Mouse (Mus musculus) c-Kit-negative CD71-positive TER-119-positive erythroid progenitor cells, embryonic 14.5 days (primary cell): ENCODE data around the gene Rps18.
A peak's percentile ranks its signal among the peaks of the same experiment; 100 is the strongest.
"Not testable (repeated sequence)": the region's sequence is repeated elsewhere in the genome, so short reads cannot be mapped to it uniquely, and the experiment has no call there.

ENCODE experiments used
- DNase-seq: peaks from one replicate; pipeline ENCODE4 v3.0.0-alpha.2; 2013; ENCODE audit warnings: low read depth, low spot score

Gene Rps18

DNA sequence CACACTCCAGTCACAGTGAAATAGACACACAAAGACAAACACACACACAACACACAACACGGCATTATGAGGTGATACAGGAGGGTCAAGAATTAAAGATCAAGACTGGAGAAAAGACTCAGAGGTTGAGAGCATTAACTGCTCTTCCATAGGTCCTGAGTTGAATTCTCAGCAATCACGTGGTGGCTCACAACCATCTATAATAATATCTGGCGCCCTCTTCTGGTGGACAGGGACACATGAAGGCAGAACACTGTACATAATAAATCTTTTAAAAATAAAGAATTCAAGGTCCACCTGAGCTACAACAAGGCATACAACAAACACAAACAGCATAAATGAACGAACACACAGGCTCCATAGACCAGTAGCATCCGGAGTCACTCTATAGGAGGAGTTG is 13.1 kb upstream of the Rps18 start:
- DNase-seq, result no peak

GRCm38 (mm10) chr17:33968489-33968888 is 12.7 kb upstream of the Rps18 start:
- peak; percentile 53 for DNase-seq

DNA sequence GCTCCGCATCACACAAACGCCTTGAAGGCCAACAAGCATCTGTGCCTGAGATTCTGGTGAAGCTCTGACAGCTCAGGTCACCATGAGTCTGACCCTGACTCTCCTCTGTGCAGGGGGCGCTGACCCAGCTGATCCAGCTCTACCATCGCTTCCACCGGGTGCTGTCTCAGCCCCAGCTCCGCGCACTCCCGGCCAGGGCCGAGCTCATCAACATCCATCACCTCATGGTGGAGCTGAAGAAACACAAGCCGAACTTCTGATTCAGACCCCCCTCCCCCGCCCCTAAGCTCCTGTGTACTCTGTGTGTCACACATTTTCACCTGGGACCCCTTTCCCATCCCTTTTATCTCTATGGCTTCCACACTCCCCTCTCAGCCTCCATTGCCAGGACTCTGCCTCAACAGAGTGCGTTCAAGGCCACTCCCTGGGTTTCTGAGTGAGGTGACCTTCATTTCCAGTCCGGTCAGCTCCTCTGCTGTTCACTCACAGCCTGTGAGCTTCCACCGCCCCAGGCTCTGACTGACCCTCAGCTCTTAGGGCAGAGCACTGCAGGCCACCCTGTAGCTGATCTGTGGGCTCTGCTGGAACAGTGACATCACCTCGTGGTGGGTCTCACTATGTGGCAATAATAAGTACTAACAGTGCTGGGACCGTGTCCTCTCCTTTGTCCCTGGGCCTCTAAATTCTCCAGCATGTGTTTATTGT is 10.2 kb upstream of the Rps18 start:
- DNase-seq, result no peak

- no peak for DNase-seq
Measured at GRCm38 (mm10) chr17:33965082-33965845, 9.5 kb upstream of the Rps18 start.

GRCm38 (mm10) chr17:33962876-33963275 is 7.1 kb upstream of the Rps18 start:
- no peak for DNase-seq

DNA sequence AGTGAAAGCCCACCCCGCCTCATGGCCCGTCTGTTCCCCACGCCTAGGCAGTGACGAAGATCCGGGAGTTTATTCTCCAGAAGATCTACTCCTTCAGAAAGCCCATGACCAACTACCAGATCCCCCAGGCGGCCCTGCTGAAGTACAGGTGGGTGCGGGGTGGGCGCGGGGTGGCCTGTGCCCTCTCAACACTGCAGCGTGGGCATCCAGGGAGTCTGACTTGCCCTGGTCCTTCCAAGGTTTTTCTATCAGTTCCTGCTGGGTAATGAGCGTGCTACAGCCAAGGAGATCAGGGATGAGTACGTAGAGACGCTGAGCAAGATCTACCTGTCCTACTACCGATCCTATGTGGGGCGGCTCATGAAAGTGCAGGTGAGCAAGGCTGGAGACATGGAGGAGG is 4.1 kb upstream of the Rps18 start:
- no peak for DNase-seq

GRCm38 (mm10) chr17:33959135-33959534 is 3.3 kb upstream of the Rps18 start:
- DNase-seq, result no peak

GRCm38 (mm10) chr17:33958451-33958850 is 2.6 kb upstream of the Rps18 start:
- no peak for DNase-seq

GRCm38 (mm10) chr17:33957493-33957892 is 1.7 kb upstream of the Rps18 start:
- no peak for DNase-seq

GRCm38 (mm10) chr17:33956336-33956735 is 535 bp upstream of the Rps18 start:
- DNase-seq, result no peak

- DNase-seq, result no peak
Measured at GRCm38 (mm10) chr17:33954646-33955554, 901 bp downstream of the Rps18 start.

GRCm38 (mm10) chr17:33953961-33954565 is 1.7 kb downstream of the Rps18 start:
- DNase-seq, result no peak

- DNase-seq, result no peak
Measured at GRCm38 (mm10) chr17:33953310-33953709, 2.5 kb downstream of the Rps18 start.

DNA sequence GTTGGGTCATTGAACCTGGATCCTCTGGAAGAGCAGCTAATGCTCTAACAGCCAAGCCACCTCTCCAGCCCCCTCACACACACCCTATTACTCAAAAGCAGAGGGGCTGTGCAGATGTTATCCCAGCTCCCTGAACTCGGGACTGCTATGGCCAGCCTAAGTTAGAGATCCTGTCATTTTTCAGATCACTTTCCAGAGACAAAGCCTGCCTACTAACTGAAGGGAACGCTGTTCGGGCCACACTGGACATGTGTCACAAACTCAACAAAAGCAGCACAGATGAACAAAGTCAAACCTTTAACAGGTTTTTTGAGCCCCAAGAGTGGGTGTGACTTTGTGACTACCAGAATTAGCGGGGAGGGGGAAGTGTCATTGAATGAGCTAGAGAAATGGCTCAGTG is 2.9 kb downstream of the Rps18 start:
- no peak for DNase-seq

DNA sequence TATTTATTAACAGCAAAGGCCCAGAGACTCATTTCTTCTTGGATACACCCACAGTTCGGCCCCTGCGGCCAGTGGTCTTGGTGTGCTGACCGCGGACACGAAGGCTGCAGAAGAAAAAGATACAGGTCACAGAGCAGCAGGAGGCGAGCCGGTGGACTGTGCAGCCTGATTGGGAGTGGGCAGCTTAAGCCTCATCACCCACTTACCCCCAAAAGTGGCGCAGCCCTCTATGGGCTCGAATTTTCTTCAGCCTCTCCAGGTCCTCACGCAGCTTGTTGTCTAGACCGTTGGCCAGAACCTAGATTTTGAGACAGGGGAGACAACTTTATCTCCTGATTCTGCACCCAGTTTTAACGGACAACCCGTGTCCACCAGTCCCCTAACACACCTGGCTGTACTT is 3.8 kb downstream of the Rps18 start:
- DNase-seq, result not testable (repeated sequence)

GRCm38 (mm10) chr17:33951021-33951946 is 4.5 kb downstream of the Rps18 start, which contains the start of gene B3galt4:
Gene B3galt4 (minus strand): TSS chr17:33951488.
- DNase-seq, result peak; percentile 72

GRCm38 (mm10) chr17:33950131-33950625 is 5.6 kb downstream of the Rps18 start:
- DNase-seq, result no peak

GRCm38 (mm10) chr17:33948905-33949537 is 6.8 kb downstream of the Rps18 start:
- DNase-seq, result no peak

- no peak for DNase-seq
Measured at GRCm38 (mm10) chr17:33948090-33948904, 7.5 kb downstream of the Rps18 start.
